Mouse (Mus musculus): ENCODE measurements around the gene Lgmn. TPM values are rescaled to one million over a fixed set of nuclear protein-coding genes. Genes with fewer than 3 reads are reported as not detected.

The Lgmn gene
- total RNA-seq, 2 experiments from 2014 or later, result 93.2 to 94.9 TPM

DNA sequence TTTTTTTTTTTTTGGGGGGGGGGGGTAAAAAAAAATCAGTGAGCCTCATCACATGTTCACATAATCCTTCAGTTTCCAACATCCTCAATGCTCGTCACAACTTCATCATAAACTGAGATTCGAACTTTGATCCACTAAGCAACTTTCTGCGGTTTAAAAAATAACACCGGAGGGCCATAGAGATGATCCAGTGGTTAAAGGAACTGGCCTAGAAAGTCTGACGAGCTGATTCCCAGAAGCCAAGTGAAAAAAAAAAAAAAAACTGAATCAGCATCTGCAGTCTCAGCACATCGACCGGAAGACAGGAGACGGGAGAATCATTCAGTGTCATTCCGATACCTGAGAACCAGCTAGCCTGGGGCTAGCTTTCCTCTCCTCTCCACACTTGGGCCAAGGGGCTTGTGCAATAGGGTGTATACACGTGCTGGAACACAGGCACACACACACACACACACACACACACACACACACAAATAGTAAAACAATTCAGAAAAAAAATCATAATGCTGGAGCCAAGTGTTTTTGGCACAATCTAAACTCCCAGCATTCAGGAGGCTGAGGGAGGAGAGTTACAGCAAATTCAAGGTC is 2.6 kb downstream of the Lgmn start:
- no peak for DNase-seq
- intact Hi-C loops (cut with DNase I), result no loop called here

DNA sequence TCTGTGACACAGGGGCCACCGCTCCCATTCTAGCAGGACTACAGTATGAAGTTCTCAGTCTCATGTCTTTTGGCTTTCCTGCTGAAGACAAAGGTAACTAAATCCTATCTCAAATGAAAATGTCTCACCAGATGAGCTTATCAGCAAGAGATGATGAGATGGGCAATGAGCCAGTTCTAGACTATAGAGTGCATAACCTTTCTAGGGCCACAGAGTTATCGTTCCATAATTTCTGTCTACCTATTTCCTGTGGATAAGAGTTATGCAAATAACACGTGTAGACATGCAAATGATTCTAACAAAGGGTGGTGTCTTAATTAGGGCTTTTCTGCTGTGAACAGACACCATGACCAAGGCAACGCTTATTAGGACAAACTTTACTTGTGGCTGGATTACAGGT is 5.5 kb downstream of the Lgmn start:
- intact Hi-C loops (cut with DNase I), result no loop called here
- DNase-seq, result no peak

DNA sequence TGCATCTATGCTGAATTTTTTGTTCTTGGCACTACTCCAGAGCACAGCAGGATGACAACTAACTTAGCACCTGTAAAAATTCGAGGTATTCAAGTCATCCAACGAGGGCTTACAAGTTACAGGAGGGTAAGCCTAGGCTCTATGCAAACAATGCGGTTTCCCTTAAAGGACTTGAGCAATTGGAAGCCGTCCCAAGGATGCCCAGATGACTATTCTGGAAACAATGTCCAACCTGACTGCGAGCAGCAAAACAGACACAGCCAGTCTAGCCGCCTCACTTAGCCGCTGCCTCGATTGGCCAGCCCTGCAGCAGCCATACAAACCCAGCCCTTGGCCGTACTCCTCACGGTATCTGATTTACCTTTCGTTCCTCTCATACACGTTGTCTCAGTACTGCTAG is 7.4 kb downstream of the Lgmn start:
- intact Hi-C loops (cut with DNase I), result no loop called here
- DNase-seq, result no peak

DNA sequence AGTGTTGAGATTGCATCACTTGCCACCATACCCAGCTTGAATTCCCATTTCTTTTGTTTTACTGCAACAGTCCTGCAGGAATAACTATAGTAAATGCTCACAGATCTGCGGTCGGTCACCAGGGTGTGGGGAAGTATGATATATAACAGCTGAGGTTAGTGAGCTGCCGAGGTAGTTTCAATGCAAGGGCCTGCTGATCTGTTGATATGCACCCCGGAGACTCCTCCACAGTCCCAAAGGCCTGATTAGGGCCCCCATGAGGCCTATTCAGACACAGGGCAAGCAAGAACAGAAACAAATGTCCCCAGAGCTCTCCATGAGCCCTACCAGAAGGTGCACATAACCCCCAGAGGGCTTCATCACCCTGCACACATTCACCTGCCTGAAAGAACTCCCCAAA is 9.4 kb downstream of the Lgmn start:
- DNase-seq, result no peak

DNA sequence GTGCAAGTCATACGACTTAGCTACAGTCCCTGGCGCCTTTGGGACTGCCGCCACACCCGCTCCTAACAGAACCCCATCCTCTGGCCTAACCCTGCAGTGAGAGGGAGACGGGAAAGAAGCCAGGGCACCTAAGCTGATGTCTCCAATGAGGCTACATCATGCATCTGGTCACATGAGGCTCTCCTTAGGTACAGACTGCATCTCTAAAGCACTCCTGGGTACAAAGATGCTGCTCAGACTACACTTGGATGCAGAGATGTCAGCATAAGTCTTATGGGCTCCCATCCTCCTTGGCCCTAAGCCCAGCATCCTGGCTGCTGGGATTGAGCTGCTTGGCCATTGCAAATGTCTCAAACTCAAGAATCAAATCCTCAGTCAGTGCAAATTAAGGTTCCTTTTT is 10.0 kb downstream of the Lgmn start:
- no peak for DNase-seq
- intact Hi-C loops (cut with DNase I), result no loop called here

More for the DNA sequence above, 9.4 kb downstream of the Lgmn start:
- intact Hi-C loops (cut with DNase I), result no loop called here

DNA sequence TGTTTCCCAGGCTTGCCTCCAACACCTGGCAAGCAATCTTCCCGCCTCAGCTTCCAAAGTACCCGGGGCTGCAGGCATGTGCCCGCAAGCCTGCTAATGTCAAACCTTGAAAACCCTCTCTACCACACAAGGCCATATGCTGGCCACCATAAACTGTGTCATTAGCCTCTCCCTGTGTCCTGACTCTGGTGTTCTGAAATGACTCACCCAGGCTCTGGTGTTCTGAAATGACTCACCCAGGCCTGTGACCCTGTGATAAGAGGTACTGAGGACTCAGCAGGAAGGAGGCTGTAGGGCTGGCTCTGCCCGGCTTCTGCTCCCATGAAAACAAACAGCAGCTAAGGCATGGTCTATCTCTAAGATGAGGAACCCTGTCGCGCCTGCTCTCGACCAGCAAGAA is 13.3 kb downstream of the Lgmn start:
- DNase-seq, result no peak
- intact Hi-C loops (cut with DNase I), result no loop called here

GRCm38 (mm10) chr12:102425048-102425578 is 14.5 kb downstream of the Lgmn start:
- intact Hi-C loops (cut with DNase I), result no loop called here
- no peak for DNase-seq

GRCm38 (mm10) chr12:102424456-102424855 is 15.2 kb downstream of the Lgmn start:
- DNase-seq, result no peak
- intact Hi-C loops (cut with DNase I), result no loop called here

DNA sequence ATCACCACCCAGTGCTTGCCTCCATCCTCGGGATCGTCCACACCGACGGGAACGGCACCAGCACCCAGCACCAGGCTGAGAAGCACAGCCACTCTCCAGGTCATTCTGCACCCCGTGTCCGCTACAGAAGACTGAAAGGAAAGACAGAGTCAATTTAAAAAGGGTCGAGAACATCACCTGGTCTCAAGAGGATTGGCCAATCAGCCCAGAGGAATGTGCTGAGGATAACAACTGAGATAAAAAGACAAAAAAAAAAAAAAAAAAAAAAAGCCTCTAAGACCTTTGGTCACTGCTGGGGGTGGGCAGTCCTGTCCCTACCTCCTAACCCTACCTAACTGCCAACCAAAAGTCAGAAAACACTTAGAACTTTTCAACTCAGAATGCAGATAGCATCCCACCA is 16.0 kb downstream of the Lgmn start:
- DNase-seq, result no peak
- intact Hi-C loops (cut with DNase I), result no loop called here

- DNase-seq, result no peak
- intact Hi-C loops (cut with DNase I), result no loop called here
Observed at GRCm38 (mm10) chr12:102422623-102423320, 16.8 kb downstream of the Lgmn start.

DNA sequence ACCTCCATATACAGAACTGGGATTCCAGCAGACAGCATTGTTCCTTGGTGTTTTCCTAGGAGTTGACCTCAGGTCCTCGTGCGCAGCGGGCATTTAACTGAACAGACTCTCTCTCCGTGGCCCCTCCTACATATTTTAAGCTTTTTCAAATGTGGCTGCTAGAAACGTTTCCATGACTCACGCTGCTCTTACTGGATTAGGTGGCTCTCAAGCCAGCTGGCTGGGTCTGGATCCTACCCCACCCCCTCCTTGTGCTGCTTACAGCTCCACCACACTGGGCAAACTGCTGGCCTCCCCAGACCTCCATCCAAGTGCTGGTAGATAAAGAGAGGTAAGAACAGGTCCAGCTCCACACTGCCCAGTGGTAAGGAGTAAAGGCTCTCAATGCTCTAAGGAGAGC is 17.5 kb downstream of the Lgmn start:
- DNase-seq, result peak; percentile 88 to 90
- intact Hi-C loops (cut with DNase I), result no loop called here

GRCm38 (mm10) chr12:102420168-102420890 is 19.3 kb downstream of the Lgmn start:
- DNase-seq, result no peak
- intact Hi-C loops (cut with DNase I), result no loop called here

- DNase-seq, result no peak
- intact Hi-C loops (cut with DNase I), result loop anchor here (5.0 kb wide), 1 partner anchor 33 kb away; no protein-coding TSS in a partner anchor
Observed at GRCm38 (mm10) chr12:102419544-102419943, 20.1 kb downstream of the Lgmn start.

GRCm38 (mm10) chr12:102417701-102418100 is 21.9 kb downstream of the Lgmn start:
- DNase-seq, result no peak
- intact Hi-C loops (cut with DNase I), result loop anchor here (5.0 kb wide), 1 partner anchor 35 kb away; no protein-coding TSS in a partner anchor

GRCm38 (mm10) chr12:102416955-102417510 is 22.6 kb downstream of the Lgmn start:
- intact Hi-C loops (cut with DNase I), result loop anchor here (5.0 kb wide), 1 partner anchor 35 kb away; no protein-coding TSS in a partner anchor

GRCm38 (mm10) chr12:102416391-102416837 is 23.2 kb downstream of the Lgmn start:
- peak; percentile 82 to 88 for DNase-seq
- intact Hi-C loops (cut with DNase I), result loop anchor here (5.0 kb wide), 1 partner anchor 36 kb away; no protein-coding TSS in a partner anchor

More at GRCm38 (mm10) chr12:102416955-102417510, 22.6 kb downstream of the Lgmn start:
- no peak for DNase-seq

DNA sequence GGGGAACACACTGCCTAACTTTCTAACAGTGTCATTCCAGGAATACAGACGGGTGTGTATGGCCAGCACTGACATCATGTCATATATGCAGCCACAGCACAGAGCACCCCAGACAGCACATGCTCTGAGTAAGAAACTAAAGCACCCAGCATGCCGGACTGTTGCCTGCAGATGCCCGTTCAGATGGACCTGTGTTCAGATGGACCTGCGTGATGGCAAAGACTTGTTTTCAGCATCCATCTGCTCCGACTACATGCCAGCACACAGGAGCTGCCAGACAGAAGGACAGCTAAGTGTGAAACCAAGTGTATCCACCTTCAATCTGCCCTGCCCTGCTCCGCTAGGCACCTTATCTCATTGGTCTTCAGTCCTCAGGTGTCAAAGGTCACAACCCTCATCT is 24.9 kb downstream of the Lgmn start:
- intact Hi-C loops (cut with DNase I), result loop anchor here (5.0 kb wide), 1 partner anchor 38 kb away; no protein-coding TSS in a partner anchor
- no peak for DNase-seq

GRCm38 (mm10) chr12:102413171-102413570 is 26.4 kb downstream of the Lgmn start:
- peak in 1 of 2 experiments; percentile 38 for DNase-seq
- intact Hi-C loops (cut with DNase I), result no loop called here

- intact Hi-C loops (cut with DNase I), result no loop called here
- DNase-seq, result no peak
Observed at GRCm38 (mm10) chr12:102398588-102398987, 41.0 kb downstream of the Lgmn start.
